Mouse (Mus musculus) G1E-ER4 (cell line): ENCODE measurements around the gene Ppp4r2. TPM values are rescaled to one million over a fixed set of nuclear protein-coding genes. Genes with fewer than 3 reads are reported as not detected.

ENCODE experiments used
- GATA1 ChIP-seq: IDR thresholded peaks from one replicate; pipeline ENCODE4 v1.8.0; 2012; ENCODE audit warnings: low read length, inconsistent platforms
- polyA plus RNA-seq: library from polyadenylated mRNA; stranded (reverse); fragments of >175 nt; gene quantifications from 2 replicates; pipeline ENCODE4 v1.2.3, GENCODE M21; 2012

Gene Ppp4r2
- polyA plus RNA-seq, 1 experiment = 25.6 TPM

GRCm38 (mm10) chr6:100821367-100821766, 12.1 kb upstream of the Ppp4r2 start:
- TF ChIP-seq GATA1 = no peak

GRCm38 (mm10) chr6:100823356-100823755, 10.1 kb upstream of the Ppp4r2 start:
- no peak for TF ChIP-seq GATA1

- TF ChIP-seq GATA1 = no peak
These were observed 8.9 kb upstream of the Ppp4r2 start for GRCm38 (mm10) chr6:100824381-100824965.

GRCm38 (mm10) chr6:100826046-100826445, 7.4 kb upstream of the Ppp4r2 start:
- TF ChIP-seq GATA1 = no peak

- TF ChIP-seq GATA1 = no peak
These were observed 4.9 kb upstream of the Ppp4r2 start for GRCm38 (mm10) chr6:100828565-100828964.

GRCm38 (mm10) chr6:100829770-100830169, 3.7 kb upstream of the Ppp4r2 start:
- TF ChIP-seq GATA1 = no peak

GRCm38 (mm10) chr6:100831188-100831587, 2.2 kb upstream of the Ppp4r2 start:
- no peak for TF ChIP-seq GATA1

GRCm38 (mm10) chr6:100831751-100832150, 1.7 kb upstream of the Ppp4r2 start:
- TF ChIP-seq GATA1 = no peak

GRCm38 (mm10) chr6:100833811-100834481, 524 bp downstream of the Ppp4r2 start:
- no peak for TF ChIP-seq GATA1

GRCm38 (mm10) chr6:100834489-100835160, 1.2 kb downstream of the Ppp4r2 start:
- TF ChIP-seq GATA1 = no peak

GRCm38 (mm10) chr6:100845058-100845457, 11.6 kb downstream of the Ppp4r2 start:
- TF ChIP-seq GATA1 = no peak

- no peak for TF ChIP-seq GATA1
These were observed 13.8 kb downstream of the Ppp4r2 start for GRCm38 (mm10) chr6:100847264-100847663.

GRCm38 (mm10) chr6:100848682-100849375, 15.4 kb downstream of the Ppp4r2 start:
- TF ChIP-seq GATA1 = no peak

- no peak for TF ChIP-seq GATA1
These were observed 17.3 kb downstream of the Ppp4r2 start for GRCm38 (mm10) chr6:100850671-100851081.

GRCm38 (mm10) chr6:100851083-100851482, 17.7 kb downstream of the Ppp4r2 start:
- TF ChIP-seq GATA1 = no peak

- TF ChIP-seq GATA1 = no peak
These were observed 31.9 kb downstream of the Ppp4r2 start for GRCm38 (mm10) chr6:100865321-100865720.
